Mouse (Mus musculus) olfactory bulb, adult 2 months (tissue): ENCODE results near the gene Sema4d. TPM values are rescaled to one million over a fixed set of nuclear protein-coding genes. Genes with fewer than 3 reads are reported as not detected.
A peak's percentile ranks its signal among the peaks of the same experiment; 100 is the strongest.

Experiments used
- H3K27ac ChIP-seq: fragments of 200-500 bp; 2 replicates; pipeline ENCODE4 v1.5.1; 2012; ENCODE audit warnings: low read depth, low read length; ENCODE audit not compliant: insufficient read depth
- H3K4me1 ChIP-seq: fragments of 200-500 bp; 2 replicates; pipeline ENCODE4 v1.6.1; 2012; ENCODE audit warnings: low read length; ENCODE audit not compliant: control insufficient read depth, insufficient read depth
- H3K4me3 ChIP-seq: fragments of 200-500 bp; 2 replicates; pipeline ENCODE4 v1.5.1; 2012; ENCODE audit warnings: mild to moderate bottlenecking, low read depth, low read length, moderate library complexity; ENCODE audit not compliant: insufficient read depth
- CTCF ChIP-seq: fragments of 200-500 bp; IDR thresholded peaks from 2 replicates; pipeline ENCODE4 v1.5.1; 2012; ENCODE audit warnings: low read depth, mild to moderate bottlenecking, low read length, moderate library complexity; ENCODE audit not compliant: insufficient read depth
- POLR2A ChIP-seq: fragments of 200-500 bp; IDR thresholded peaks from 2 replicates; pipeline ENCODE4 v1.6.1; 2012; ENCODE audit warnings: mild to moderate bottlenecking, low read depth, low read length, moderate library complexity; ENCODE audit not compliant: insufficient read depth
- WGBS: fragments of 180-500 bp; shearing (Covaris S2); methylation state at CpG from one replicate; pipeline ENCODE4 v1.1.7; 2018; 5-methylcytosine and 5-hydroxymethylcytosine counted together
- polyA plus RNA-seq: library from polyadenylated mRNA; stranded (reverse); fragments of >200 nt; gene quantifications from 2 replicates; pipeline ENCODE4 v1.2.4, GENCODE M21; 2012; ENCODE audit warnings: low replicate concordance; ENCODE audit not compliant: missing spikeins, insufficient read depth, insufficient read length

The Sema4d gene
- polyA plus RNA-seq, 1 experiment = not detected

DNA sequence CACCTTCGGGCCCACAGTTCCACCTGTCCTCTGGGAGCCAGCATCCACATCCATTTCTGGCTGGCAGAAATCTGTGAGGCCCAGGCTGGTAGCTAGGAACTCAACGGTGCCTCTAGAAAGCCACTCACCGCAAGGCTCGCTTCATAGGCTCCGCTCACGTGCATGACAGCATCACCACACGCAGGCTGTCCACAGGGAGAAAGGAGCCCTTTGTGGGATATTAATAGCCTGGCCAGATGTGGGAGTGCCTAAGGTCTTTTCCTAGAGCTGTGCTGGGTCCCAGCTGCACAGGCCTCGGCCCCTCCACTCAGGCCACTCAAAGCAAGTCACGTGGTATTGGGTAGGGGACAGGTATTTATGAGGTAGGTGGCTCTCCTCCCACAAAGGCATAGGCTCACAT lies 35.1 kb downstream of the Sema4d start:
- Histone ChIP-seq H3K4me1 (peaks cover 76% of the 10 kb centered on the region), H3K4me3 (no peak overlapping the region), H3K27ac (peak overlapping the region; percentile 79)
- no peak for TF ChIP-seq POLR2A
- TF ChIP-seq CTCF = no peak
- WGBS = 57% methylated on average over 9 of the region's 9 CpGs

DNA sequence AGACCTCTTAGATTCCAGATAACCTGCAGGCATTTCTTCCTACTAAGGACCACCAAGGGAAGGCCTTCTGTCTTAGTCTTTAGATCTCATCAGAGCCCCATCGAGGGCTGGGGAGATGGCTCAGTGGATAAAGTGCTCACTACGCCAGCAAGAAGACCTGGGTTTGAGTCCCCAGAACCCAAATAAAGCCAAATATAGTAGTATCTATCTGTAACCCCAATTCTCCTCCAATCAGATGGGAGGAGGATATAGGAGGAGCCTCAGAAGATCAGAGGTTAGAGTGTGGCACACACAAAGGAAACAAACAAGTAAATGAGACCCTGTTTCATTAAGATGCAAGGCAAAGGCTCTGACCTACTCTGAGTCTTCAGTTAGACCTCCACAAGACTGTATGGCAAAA lies 36.4 kb downstream of the Sema4d start:
- Histone ChIP-seq H3K4me3 (no peak overlapping the region), H3K4me1 (peaks cover 76% of the 10 kb centered on the region), H3K27ac (0 out of 2 replicates have a peak overlapping the region, but pooled peaks have one; percentile 42)
- WGBS = 82% methylated on average over 2 of the region's 2 CpGs
- TF ChIP-seq POLR2A (no peak), CTCF (no peak)

DNA sequence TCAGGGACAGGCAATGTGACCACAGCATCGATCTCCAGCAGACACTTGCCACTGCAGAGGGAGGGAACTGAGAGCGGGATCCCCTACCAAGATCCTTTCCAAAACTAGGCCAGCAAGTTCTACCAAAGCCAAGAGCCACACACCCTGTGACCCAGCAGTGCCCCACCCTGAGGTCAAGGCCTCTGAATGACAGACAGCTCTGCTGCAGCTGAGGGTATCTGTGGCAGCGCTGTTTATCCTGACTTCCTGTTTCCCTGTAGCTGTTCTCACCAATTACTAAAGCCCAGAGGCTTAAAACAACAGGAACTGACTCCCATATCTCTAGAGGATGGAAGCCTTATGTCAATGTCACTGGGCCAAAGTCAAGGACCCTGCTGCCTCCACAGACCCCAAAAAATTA lies 37.0 kb downstream of the Sema4d start:
- H3K27ac ChIP-seq = peak overlapping the region; percentile 42; the same call in 1 of the 2 replicates
- 54% methylated on average over 3 of the region's 3 CpGs for WGBS
- no peak overlapping the region for H3K4me3 ChIP-seq
- TF ChIP-seq CTCF = no peak
- TF ChIP-seq POLR2A = no peak
- H3K4me1 ChIP-seq = peaks cover 72% of the 10 kb centered on the region

DNA sequence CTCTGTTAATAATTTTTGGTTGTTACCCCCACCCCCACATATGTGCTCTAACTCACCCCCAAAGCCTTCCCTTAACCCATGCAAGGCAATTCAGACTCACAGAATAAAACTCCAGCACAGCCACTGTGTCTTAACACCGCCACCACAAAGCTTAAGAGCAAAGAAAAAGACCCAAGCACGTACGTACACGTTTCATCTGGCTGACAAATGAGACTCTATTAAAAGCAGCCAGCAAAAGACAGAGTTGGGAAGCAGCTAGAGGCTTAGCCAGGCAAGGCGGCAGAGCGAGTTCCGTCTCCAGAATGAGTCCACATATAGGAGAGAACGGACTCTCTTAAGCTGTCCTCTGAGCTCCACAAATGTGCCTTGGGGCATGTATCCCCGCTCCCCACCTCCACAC lies 37.5 kb downstream of the Sema4d start:
- peak overlapping the region; percentile 42 for H3K27ac ChIP-seq
- TF ChIP-seq POLR2A = no peak
- TF ChIP-seq CTCF = no peak
- no peak overlapping the region for H3K4me3 ChIP-seq
- WGBS = 33% methylated on average over 9 of the region's 9 CpGs
- peaks cover 71% of the 10 kb centered on the region for H3K4me1 ChIP-seq

DNA sequence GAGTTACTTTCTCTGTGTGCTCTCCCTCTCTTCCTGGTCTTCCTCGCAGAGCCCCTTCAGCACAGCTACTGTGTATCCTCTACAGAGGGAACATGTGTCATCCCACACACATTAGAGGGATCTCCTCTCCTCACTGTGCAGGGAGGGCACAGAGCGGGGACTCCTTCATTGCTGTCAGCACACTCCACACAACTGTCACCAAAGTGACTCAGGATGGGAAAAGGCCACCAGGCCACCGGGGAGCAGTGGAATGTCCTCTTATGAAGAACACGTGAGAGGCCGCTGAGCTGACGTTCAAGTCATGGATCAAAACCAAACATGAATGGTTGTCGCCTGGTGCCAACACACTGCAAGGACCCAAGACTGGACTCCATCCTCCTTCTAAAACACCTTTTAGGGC lies 38.0 kb downstream of the Sema4d start:
- peaks cover 72% of the 10 kb centered on the region for H3K4me1 ChIP-seq
- WGBS = 74% methylated on average over 7 of the region's 7 CpGs
- no peak for TF ChIP-seq POLR2A
- TF ChIP-seq CTCF = no peak
- H3K27ac ChIP-seq = peak overlapping the region; percentile 0
- no peak overlapping the region for H3K4me3 ChIP-seq

DNA sequence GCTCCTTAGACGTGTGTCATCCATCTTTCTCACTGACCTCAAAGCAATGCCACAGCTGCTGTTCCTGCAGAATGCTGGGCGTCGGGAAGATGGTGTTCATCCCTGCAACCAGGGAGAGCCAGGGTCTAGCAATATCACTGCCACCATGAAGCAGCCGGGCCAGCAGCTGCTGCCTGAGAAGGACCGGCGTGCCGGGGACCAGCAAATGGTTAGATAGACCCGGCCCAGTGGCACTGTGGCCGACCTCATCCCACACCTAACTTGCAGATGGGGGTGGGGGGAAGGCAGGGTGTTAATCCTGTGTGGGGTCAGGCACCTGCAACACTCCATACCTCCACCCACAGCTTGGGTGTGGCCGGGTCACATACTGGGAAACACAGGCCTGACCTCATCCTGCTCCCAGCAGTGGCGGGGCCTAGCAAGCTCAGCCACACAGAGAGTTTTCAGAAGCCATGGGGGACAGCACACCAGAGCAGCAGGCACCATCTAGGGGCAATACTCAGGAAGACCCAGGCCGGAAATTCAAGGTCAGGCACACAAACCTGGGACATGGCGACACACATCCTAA lies 38.9 kb downstream of the Sema4d start:
- Histone ChIP-seq H3K4me1 (peaks cover 74% of the 10 kb centered on the region), H3K27ac (no peak overlapping the region), H3K4me3 (no peak overlapping the region)
- 84% methylated on average over 13 of the region's 13 CpGs for WGBS
- TF ChIP-seq CTCF (no peak), POLR2A (no peak)

DNA sequence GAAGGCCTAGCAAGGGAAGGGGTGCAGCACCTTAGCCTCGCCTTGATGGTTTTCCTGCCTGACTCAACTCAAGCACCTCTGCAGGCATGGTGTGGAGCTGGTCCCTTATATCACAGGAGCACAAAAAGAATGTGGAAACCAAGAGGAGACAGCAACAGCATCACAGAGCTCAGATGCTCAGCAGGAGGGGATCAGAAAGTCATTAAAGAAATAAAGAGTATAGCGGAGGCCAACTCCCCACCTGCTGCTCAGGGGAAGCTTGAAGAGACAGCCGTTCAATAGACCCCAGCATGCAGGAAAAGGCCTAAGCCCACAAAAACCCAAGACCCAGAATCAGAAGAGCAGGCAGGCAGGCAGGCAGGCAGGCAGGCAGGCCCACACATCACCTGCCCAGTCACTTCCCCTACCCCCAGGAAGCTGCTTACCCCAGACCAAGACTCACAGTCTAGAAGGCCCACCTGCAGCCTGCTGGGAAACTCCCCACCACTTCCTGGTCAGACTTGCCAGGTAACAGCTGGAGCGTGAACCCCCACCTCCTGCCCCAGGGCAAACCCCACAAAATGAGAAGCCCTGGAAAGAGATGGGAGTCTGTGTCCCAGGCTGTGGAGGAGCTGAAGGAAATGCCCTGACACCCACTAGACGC lies 39.6 kb downstream of the Sema4d start:
- H3K27ac ChIP-seq = 0 out of 2 replicates have a peak overlapping the region, but pooled peaks have one; percentile 43
- H3K4me1 ChIP-seq = peaks cover 74% of the 10 kb centered on the region
- WGBS = 66% methylated on average over 5 of the region's 5 CpGs
- no peak for TF ChIP-seq CTCF
- TF ChIP-seq POLR2A = no peak
- H3K4me3 ChIP-seq = no peak overlapping the region

DNA sequence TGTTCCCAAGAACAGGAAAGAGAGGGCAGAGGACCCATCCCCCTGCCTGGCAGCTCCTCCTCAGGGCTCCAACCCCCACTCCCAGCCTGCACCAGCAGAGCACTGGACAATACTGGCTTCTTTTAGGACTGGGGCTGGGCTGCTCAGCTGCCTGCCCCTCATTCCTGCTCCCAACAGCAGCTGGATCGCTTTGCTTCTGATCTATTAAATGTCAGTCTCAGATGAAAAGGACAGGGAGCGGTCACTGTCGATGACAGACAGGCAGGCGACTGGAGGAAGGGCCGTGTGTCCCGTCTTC lies 40.4 kb downstream of the Sema4d start:
- H3K27ac ChIP-seq = peak overlapping the region; percentile 70
- H3K4me1 ChIP-seq = peaks cover 76% of the 10 kb centered on the region
- 51% methylated on average over 6 of the region's 6 CpGs for WGBS
- no peak for TF ChIP-seq CTCF
- no peak for TF ChIP-seq POLR2A
- no peak overlapping the region for H3K4me3 ChIP-seq

DNA sequence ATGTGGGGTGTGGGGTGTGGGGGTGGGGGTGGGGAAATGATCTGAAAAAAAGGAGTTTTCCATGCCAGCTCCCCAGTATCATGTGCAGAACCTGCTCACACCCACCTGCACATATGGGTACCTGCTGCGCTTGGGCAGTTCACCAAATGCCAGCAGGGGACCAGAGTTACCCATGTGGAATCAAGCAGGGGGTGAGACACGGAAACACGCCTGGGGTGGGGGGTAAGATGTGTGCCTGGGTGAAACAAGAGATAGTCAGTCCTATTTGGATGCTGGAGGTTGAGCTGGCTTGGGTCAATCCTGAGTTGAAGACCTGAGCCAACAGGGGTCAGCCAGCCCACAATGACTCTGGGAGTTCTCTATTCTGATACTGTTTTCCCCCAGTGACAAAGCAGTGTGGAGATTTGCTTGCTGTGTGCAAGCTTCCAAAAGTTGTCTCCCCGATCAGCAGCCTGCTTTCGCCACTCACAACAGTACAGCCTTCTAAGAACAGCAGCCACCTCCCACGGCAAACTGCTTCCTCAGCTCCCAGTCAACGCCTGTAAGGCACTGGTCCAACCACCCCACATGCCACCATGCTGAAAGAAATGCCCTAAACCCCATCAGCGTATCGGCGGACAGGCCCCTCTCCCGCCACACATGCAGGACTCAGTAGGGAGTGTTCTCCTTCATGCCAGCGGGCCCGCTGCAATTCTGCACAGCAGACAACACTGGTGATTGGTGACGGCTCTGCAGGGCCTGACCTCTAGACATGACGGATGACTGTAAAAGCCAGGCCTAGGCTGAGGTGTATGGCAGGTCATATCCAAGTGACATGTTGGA lies 41.0 kb downstream of the Sema4d start:
- WGBS = 31% methylated on average over 15 of the region's 15 CpGs
- Histone ChIP-seq H3K4me1 (peaks cover 78% of the 10 kb centered on the region), H3K4me3 (no peak overlapping the region), H3K27ac (peak overlapping the region; percentile 70)
- no peak for TF ChIP-seq POLR2A
- TF ChIP-seq CTCF = no peak
